Mouse (Mus musculus): ENCODE results near the gene B4galt5. TPM values are rescaled to one million over a fixed set of nuclear protein-coding genes. Genes with fewer than 3 reads are reported as not detected.

The B4galt5 gene
- polyA plus RNA-seq, 1 experiment from 2014 or later, result 14.8 TPM

DNA sequence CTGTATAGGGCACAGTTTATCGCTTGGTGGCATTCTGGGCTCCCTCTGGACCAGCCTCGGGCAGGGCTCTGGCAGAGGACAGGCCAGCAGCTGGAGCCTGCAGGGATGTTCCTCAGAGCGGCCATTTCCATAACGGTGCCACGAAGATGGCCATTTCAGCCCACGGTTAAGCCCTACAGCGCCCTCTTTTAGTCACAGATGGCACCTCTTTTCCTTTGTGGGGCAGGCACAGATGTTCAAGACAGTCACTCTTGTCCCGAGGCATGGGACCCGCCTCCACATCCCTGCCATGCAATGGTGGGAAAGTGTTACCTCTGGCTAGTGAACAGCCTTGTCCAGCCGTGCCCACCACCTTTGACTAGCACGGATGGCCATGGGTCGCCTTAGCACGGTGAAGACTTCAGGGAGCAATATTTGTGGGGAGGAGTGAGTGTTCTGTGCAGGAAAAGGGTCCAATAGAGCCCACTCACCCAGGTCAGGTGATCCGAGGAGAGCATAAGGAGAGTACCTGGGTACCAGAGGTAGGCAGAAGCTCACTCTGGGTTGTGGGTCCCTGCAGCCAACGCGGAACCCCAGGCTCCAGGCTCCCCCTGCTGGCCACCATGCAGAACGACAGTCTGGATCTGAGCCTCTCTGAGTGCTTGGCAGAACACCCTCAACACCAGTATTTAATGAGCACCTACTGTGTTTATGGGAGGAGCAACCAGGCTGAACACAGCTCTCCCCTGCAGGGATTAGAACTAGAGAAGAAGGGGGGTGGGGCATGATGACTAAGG lies 70.0 kb downstream of the B4galt5 start:
- H3K27me3 ChIP-seq, result peaks cover 8% of the 10 kb centered on the region; the same call in 1 of the 2 replicates
- 0 out of 2 replicates have a peak, but pooled peaks cover 2% of the 10 kb centered on the region for H3K4me1 ChIP-seq
- H3K4me2 ChIP-seq, result no peak overlapping the region
- no peak overlapping the region for H3K4me3 ChIP-seq
- no peak overlapping the region for H3K27ac ChIP-seq
- WGBS, result 57% methylated on average over 17 of the region's 17 CpGs
- no peak overlapping the region for H3K9ac ChIP-seq
- ATAC-seq (ENCODE audit: insufficient number of reproducible peaks, low FRiP score, low TSS enrichment, low read depth), result peak; percentile 40; the same call in 1 of the 2 replicates
- no peaks in the 10 kb centered on the region for H3K9me3 ChIP-seq
- H3K36me3 ChIP-seq, result no peaks in the 10 kb centered on the region

DNA sequence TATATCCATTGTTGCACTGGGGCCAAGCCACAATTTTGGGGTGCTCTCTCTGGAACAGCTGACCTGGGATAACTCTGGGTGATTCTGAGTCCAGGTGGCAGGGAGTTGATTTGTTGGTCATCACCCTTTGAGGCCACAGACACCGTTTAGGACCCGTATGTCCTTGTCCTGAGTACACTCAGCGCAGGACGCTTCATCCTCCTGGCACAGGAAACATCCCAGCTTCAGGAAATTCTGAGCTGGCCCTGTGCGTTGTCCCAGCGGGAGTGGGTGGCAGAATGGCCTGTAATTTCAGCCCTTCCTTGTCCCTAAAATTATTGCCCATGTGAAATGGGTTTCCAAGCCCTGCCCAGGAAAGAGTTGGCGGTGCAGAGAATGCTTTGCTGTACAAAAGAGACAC lies 71.0 kb downstream of the B4galt5 start:
- no peak overlapping the region for H3K4me3 ChIP-seq
- no peak for ATAC-seq (ENCODE audit: insufficient number of reproducible peaks, low FRiP score, low TSS enrichment, low read depth)
- no peaks in the 10 kb centered on the region for H3K36me3 ChIP-seq

DNA sequence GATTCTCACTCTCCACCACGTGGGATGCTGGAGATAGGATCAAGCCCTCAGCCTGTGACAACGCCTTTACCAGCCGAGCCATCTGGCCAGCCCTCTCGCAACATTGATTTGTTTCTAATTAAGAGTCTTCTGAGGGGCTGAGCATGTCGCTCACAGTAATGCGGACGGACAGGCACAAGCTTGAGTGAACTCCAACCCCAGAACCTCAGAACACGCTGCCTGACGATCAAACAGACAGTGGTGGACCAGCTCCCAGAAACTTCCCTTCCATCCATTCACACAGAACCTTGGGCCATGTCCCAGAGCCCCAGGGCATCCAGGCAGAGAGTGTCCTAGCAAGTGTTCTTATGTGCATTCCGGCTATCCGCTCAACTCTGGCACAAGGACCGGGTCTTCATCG lies 72.0 kb downstream of the B4galt5 start:
- 60% methylated on average over 13 of the region's 13 CpGs for WGBS
- no peak overlapping the region for H3K27ac ChIP-seq
- ATAC-seq (ENCODE audit: insufficient number of reproducible peaks, low FRiP score, low TSS enrichment, low read depth), result no peak
- 0 out of 2 replicates have a peak, but pooled peaks cover 2% of the 10 kb centered on the region for H3K4me1 ChIP-seq
- H3K27me3 ChIP-seq, result peaks cover 8% of the 10 kb centered on the region; the same call in 1 of the 2 replicates
- no peaks in the 10 kb centered on the region for H3K9me3 ChIP-seq
- H3K4me3 ChIP-seq, result no peak overlapping the region
- no peak overlapping the region for H3K9ac ChIP-seq
- no peak overlapping the region for H3K4me2 ChIP-seq
- H3K36me3 ChIP-seq, result no peaks in the 10 kb centered on the region

More for the DNA sequence above, 71.0 kb downstream of the B4galt5 start:
- H3K4me2 ChIP-seq, result no peak overlapping the region
- no peak overlapping the region for H3K27ac ChIP-seq
- peaks cover 8% of the 10 kb centered on the region; the same call in 1 of the 2 replicates for H3K27me3 ChIP-seq
- 0 out of 2 replicates have a peak, but pooled peaks cover 2% of the 10 kb centered on the region for H3K4me1 ChIP-seq
- H3K9ac ChIP-seq, result no peak overlapping the region
- H3K9me3 ChIP-seq, result no peaks in the 10 kb centered on the region
- WGBS, result 86% methylated on average over 7 of the region's 7 CpGs

DNA sequence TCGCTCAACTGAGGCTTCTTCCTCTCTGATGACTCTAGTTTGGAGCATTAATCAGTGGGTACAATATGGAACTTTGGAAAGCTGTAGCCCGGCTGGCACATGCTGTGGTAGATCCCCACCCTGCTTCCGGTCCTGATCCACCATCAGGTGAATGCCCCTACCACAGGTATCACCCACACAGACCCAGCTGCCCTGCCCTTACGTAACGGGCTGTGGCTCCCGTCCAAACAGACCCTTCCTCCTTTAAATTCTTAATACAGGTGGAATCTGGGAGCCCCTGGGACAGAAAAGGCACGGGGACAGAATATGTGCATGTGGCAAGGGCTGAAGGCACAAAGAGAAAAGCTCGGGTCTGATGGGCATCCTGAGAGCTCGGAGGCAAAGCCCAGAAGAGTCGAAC lies 73.1 kb downstream of the B4galt5 start:
- no peak overlapping the region for H3K27ac ChIP-seq
- peaks cover 8% of the 10 kb centered on the region; the same call in 1 of the 2 replicates for H3K27me3 ChIP-seq
- WGBS, result 82% methylated on average over 10 of the region's 10 CpGs
- H3K4me1 ChIP-seq, result 0 out of 2 replicates have a peak, but pooled peaks cover 2% of the 10 kb centered on the region
- ATAC-seq (ENCODE audit: insufficient number of reproducible peaks, low FRiP score, low TSS enrichment, low read depth), result no peak
- H3K4me3 ChIP-seq, result no peak overlapping the region
- no peak overlapping the region for H3K9ac ChIP-seq
- no peak overlapping the region for H3K4me2 ChIP-seq
- no peaks in the 10 kb centered on the region for H3K9me3 ChIP-seq
- H3K36me3 ChIP-seq, result no peaks in the 10 kb centered on the region

DNA sequence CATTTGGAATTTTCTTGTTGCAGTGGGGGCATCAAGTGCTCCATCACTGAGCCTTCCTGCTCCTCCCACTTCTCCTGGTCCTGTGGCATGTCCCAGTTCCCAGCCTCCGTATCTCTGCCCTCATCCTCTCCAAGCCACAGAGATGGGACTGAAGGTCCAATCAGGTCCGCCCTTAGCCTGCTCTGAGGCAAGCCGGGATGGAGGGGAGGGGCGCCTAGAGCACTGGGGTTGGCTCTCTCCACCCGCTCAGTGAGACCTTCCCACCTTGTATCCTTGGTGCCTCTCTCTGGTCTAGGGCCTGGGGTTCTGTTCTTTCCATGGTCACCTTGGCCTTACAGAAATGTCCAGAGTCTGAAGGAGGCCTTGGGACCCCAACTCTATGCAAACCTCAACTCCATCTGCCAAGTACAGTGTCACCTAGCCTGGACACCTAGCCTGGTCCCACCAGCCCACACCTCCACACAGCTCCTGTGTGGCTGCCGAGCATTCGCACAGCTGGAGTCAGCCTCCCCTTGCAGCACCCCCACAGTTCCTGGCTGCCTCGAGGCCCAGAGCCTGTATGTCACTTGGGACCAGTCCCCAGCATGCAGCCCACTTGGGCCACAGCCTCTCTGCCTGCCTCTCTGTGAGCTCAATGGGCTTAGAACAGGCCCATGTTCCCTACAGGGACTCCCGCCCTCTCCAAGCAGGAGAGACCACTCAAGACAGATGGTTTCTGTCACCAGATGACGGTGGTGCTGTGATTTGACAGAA lies 74.1 kb downstream of the B4galt5 start:
- H3K27ac ChIP-seq, result no peak overlapping the region
- 0 out of 2 replicates have a peak, but pooled peaks cover 2% of the 10 kb centered on the region for H3K4me1 ChIP-seq
- H3K4me2 ChIP-seq, result no peak overlapping the region
- ATAC-seq (ENCODE audit: insufficient number of reproducible peaks, low FRiP score, low TSS enrichment, low read depth), result no peak
- H3K27me3 ChIP-seq, result 0 out of 2 replicates have a peak, but pooled peaks cover 2% of the 10 kb centered on the region
- H3K9me3 ChIP-seq, result no peaks in the 10 kb centered on the region
- H3K36me3 ChIP-seq, result no peaks in the 10 kb centered on the region
- no peak overlapping the region for H3K9ac ChIP-seq
- no peak overlapping the region for H3K4me3 ChIP-seq
- 55% methylated on average over 10 of the region's 10 CpGs for WGBS

DNA sequence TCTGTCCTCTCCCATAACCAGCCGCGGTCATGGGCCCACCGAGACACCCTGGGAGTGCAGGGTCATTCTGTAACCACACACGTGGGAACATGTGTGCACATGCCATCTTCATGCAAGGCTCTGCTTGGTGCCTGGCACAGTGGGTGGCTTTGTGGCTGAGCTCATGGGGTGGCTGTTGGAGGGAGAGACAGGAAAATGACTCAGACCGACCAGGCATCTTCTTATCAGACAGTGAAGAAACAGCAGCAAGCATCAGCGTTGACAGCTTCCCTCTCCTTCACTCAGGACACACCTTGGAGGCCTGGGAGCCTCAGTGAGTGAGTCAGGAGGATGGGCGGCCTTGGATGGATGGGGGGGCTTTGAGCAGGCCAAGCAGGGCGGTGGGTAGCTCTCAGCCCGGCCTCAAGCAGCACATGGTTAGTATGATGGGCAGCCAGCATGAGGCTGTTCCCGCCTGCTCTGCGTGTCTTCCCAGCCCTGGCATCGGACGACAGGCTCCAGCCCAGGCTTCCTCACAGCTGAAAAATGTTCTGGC lies 75.7 kb downstream of the B4galt5 start:
- no peaks in the 10 kb centered on the region for H3K36me3 ChIP-seq
- H3K27ac ChIP-seq, result no peak overlapping the region
- no peak overlapping the region for H3K4me3 ChIP-seq
- H3K4me1 ChIP-seq, result no peaks in the 10 kb centered on the region
- ATAC-seq (ENCODE audit: insufficient number of reproducible peaks, low FRiP score, low TSS enrichment, low read depth), result no peak
- 79% methylated on average over 13 of the region's 13 CpGs for WGBS
- no peak overlapping the region for H3K9ac ChIP-seq
- H3K27me3 ChIP-seq, result 0 out of 2 replicates have a peak, but pooled peaks cover 2% of the 10 kb centered on the region
- no peaks in the 10 kb centered on the region for H3K9me3 ChIP-seq
- no peak overlapping the region for H3K4me2 ChIP-seq

DNA sequence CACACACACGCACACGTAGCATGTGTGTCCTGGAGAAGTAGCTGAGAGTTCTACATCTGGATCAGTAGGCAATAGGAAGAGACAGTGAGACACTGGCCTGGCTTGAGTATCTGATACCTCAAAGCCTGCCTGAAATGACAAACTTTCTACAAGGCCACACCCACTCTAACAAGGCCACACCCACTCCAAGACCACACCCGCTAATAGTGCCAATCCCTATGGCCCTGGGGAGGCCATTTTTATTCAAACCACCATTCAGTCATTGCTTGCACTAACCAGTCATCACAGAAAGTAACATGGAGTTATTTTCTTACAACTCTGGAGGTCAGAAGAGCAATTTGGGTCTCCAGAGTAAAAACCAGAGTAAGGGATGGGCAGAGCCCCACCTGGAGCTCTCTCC lies 76.3 kb downstream of the B4galt5 start:
- 85% methylated on average over 3 of the region's 3 CpGs for WGBS
- Histone ChIP-seq H3K36me3 (no peaks in the 10 kb centered on the region), H3K27ac (no peak overlapping the region), H3K9ac (no peak overlapping the region), H3K4me3 (no peak overlapping the region), H3K27me3 (0 out of 2 replicates have a peak, but pooled peaks cover 2% of the 10 kb centered on the region), H3K9me3 (no peaks in the 10 kb centered on the region), H3K4me1 (no peaks in the 10 kb centered on the region), H3K4me2 (no peak overlapping the region)
- no peak for ATAC-seq (ENCODE audit: insufficient number of reproducible peaks, low FRiP score, low TSS enrichment, low read depth)

DNA sequence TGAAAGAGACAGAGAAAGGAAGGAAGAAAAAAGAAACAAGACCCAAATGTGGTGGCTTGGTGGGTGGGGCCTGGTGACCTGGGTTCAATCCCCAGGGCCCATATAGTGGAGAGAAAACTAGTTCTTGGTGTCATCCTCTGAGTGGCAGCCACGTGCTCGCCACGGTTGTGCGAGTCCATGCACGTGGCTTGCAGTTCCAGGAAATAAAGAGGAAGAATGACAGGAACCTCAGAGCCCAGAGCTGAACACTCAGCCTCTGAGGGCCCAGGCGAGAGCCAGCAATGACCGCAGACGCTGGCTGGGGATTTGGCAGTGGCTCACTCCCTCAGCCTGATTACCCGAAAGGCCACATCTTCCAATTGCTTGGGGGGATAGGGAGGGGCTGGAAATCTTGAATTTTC lies 77.9 kb downstream of the B4galt5 start:
- no peaks in the 10 kb centered on the region for H3K4me1 ChIP-seq
- no peak for ATAC-seq (ENCODE audit: insufficient number of reproducible peaks, low FRiP score, low TSS enrichment, low read depth)
- no peak overlapping the region for H3K27ac ChIP-seq
- no peaks in the 10 kb centered on the region for H3K9me3 ChIP-seq
- H3K36me3 ChIP-seq, result no peaks in the 10 kb centered on the region
- 74% methylated on average over 9 of the region's 9 CpGs for WGBS
- no peak overlapping the region for H3K4me3 ChIP-seq
- no peak overlapping the region for H3K9ac ChIP-seq
- H3K27me3 ChIP-seq, result no peaks in the 10 kb centered on the region
- no peak overlapping the region for H3K4me2 ChIP-seq

DNA sequence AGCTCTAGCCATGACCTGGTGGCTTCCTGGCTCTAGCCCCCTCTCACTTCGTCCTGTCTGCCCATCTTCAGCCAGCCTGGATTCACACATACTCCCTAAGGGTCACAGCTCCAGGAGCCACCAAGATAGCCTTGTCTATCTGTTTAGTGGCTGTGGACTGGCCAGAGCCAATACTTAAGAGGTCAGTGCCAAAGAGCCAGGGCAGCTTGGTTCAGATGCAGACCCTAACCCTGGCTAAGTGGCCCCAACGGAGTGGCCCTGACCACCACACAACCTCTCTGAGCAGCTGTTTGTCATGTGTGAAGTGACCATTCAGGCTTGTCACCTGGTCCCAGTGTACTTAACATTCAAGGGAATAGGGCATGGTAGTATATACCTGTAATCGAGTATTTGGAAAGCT lies 78.5 kb downstream of the B4galt5 start:
- Histone ChIP-seq H3K9ac (no peak overlapping the region), H3K9me3 (no peaks in the 10 kb centered on the region), H3K4me1 (no peaks in the 10 kb centered on the region), H3K27me3 (no peaks in the 10 kb centered on the region), H3K36me3 (no peaks in the 10 kb centered on the region), H3K27ac (no peak overlapping the region), H3K4me2 (no peak overlapping the region), H3K4me3 (no peak overlapping the region)
- no peak for ATAC-seq (ENCODE audit: insufficient number of reproducible peaks, low FRiP score, low TSS enrichment, low read depth)
- WGBS, result 80% methylated on average over 3 of the region's 3 CpGs

DNA sequence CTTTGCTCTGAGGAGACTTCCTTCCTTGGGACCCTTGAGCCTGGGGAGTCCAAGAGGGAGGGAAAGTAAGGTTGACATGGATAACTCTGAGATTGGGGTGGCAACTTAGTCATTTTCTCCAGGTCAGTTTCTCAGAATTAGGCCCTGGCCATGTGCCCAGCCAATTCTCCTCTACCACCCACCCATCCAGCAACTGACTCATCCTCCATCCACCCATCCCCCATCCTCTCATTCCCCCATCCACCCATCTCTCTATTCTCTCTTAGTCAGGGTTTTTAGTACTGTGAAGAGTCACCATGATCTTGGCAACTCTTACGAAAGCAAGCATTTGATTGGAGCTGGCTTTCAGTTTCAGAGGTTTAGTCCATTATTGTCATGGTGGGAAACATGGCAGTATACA lies 80.3 kb downstream of the B4galt5 start:
- Histone ChIP-seq H3K9ac (no peak overlapping the region), H3K4me1 (no peaks in the 10 kb centered on the region), H3K9me3 (no peaks in the 10 kb centered on the region), H3K27me3 (no peaks in the 10 kb centered on the region), H3K27ac (no peak overlapping the region), H3K4me2 (no peak overlapping the region), H3K4me3 (no peak overlapping the region), H3K36me3 (no peaks in the 10 kb centered on the region)
- 93% methylated on average over 1 of the region's 1 CpGs for WGBS
- no peak for ATAC-seq (ENCODE audit: insufficient number of reproducible peaks, low FRiP score, low TSS enrichment, low read depth)

DNA sequence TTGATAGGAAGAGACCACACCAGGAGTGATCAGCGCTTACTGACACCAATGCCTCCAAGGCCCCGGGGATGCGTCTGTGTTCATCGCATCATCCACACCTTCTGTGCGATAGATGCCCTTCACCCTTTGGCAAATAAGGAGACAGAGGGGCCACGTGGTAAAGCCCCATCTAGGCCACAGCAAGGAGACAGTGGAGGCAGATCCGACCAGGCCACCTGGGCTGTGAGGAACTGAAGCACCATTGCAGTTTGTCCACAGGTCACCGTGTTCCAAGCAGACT lies 80.6 kb downstream of the B4galt5 start:
- no peak for ATAC-seq (ENCODE audit: insufficient number of reproducible peaks, low FRiP score, low TSS enrichment, low read depth)
- Histone ChIP-seq H3K9ac (no peak overlapping the region), H3K9me3 (no peaks in the 10 kb centered on the region), H3K4me1 (no peaks in the 10 kb centered on the region), H3K4me3 (no peak overlapping the region), H3K27me3 (no peaks in the 10 kb centered on the region), H3K4me2 (no peak overlapping the region), H3K36me3 (no peaks in the 10 kb centered on the region), H3K27ac (no peak overlapping the region)
- WGBS, result 88% methylated on average over 8 of the region's 8 CpGs
